Mouse (Mus musculus) MEL-GATA-1-ER (cell line): ENCODE measurements around the gene Tfdp2.
"Not testable (repeated sequence)": the region's sequence is repeated elsewhere in the genome, so short reads cannot be mapped to it uniquely, and the experiment has no call there.

Experiments
- DNase-seq: peaks from one replicate; pipeline ENCODE4 v3.0.0-alpha.2; 2012; ENCODE audit warnings: low read depth; ENCODE audit errors: extremely low read depth

Tfdp2 gene

DNA sequence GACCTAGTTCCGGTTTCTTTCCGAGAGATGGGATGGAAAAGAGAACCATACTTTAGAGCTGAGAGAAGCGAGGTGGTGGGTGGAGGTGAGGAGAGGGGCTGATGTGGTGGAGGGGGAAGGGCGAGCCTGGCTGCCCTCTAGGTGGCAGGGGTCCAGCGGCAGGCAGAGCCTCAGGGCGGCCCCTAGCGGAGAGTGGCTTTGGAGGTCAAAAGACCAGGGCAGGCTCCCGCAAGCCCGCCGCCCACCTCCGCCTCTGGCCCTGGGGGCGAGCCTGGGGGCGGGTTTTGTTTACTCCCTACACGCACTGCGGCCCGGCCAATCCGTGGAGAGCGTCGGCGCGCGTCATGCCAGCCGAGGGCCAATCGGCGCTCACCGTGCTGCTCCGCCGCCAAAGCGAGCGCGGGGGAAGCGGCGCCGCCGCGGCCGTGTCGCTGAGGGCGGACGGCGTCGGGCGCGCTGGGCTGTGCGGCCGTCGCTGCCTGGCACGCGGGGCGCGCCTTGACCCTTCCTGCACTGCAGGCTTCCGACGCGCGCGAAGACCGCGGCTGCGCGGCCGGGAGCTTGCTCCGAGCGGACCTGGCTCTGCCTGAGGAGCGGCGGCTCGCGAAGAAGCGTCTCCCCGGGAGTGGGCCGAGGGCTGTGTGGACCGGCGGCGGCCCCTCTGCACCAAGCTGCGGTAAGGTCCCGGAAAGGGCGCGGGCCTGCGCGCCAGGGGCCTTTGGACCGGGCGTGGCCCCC is at the start of gene Tfdp2:
TSS of gene Tfdp2 (plus strand) at position 391 of the 738 bp plus-strand sequence.
- DNase-seq = peak; percentile 56

DNA sequence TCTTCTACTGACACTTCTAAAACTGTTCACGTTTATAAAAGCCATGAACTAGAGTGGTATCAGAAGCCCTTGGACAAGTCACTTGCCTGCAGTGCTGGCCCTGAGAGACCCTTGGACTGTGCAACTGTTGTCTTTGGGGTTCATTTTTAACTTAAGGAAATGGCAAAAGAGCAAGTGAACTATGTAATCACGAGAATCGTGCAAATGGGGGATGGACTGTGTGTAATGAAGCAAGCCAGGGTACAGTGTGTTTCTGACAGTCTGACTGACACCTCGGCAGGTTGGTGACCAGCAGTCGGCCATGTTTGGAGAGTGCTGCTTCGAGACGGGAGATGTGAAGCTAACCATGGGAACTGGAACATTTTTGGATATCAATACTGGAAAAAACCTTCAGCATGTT is 43.3 kb upstream of the Tfdp2 start:
- DNase-seq = no peak

DNA sequence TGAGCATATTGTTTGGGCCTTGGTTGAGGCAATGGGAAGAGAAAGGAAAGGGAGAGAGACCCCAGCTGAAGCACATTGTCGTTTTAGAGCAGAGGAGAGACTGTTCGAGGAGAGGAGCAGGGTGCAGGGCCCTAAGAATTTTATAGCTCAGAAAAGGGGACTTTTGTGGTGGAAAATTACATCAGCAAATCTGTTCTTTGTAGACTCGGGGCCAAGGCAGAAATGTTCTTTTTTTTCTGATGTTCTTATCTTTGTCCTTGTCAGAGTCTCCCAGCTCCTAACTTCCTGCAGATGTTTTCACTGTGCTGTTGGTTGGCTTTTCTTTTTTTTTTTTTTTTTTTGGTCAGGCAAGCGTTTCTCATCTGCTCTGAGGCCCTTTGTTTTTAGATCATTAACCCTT is 37.6 kb upstream of the Tfdp2 start:
- DNase-seq = peak; percentile 42

DNA sequence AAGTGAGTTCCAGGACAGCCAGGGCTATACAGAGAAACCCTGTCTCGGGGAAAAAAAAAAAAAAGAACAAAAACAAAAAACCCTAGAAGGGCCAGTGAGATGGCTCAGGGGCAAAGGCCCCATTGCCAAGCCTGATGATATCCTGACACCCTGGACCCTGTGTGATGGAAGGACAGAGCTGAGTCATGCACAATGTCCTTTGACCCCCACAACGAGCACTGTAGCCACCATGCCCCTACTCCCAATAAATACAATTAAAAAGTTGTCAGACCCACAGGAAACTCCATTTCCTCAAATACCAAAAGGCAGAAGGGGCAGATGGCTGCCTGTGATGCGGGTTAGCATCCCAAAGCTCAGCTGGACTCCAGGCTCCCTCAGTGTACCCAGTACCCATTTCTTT is 37.0 kb upstream of the Tfdp2 start:
- DNase-seq = no peak

DNA sequence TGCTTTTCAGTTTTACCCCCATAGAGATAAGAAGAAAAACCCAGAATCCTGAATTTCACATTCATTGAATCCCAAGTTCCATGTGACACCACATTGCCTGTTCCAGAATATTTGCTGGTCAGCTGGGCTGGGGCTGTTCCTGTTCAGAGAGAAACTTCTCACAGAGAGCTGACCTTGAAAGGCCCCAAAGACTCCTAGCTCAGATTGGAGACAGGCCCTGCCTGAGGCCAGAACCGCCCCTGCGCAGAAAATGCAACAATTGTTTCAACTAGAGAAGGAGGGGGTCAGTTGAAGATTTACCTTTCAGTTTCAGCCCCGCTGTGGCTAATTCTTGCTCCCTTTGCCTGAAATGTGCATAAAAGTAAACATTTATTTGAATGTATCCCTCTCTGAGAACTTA is 35.3 kb upstream of the Tfdp2 start:
- DNase-seq = no peak

DNA sequence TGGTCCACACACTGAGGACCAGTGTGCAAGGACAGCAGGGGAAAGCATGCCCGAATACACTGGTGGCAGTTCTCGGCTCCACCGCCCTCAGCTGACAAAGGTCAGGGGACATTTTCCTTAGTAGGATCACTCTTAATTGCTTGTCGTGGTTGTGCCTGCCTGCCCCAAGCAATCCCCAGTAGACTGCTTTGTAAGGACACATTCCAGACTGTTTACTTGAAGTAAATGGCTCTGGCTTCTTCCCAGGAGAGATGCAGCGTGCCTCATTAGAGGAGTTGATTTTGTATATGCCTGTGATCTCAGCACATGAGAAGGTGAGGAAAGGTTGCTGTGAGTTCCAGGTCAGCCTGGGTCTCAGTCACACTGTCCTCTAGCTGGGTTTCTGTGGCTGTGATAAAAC is 33.7 kb upstream of the Tfdp2 start:
- DNase-seq = no peak

DNA sequence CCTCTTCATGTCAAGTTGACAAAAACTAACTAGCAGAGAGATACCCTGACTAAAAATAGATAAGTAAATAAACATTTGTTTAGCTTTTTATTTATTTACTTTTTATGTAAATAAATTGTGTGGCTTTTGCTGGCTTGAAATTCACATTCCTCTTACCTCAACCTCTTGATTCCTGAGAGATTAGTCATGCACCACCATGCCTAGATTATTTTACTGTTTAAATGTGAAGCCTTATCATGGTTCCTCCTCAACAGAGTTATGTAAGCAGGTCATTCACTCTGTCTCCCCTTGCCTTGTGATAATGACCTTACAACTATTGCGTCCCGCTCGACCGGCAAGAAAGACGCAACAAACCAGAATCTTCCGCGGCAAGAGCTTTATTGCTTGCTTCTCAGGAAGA is 32.6 kb upstream of the Tfdp2 start:
- no peak for DNase-seq

DNA sequence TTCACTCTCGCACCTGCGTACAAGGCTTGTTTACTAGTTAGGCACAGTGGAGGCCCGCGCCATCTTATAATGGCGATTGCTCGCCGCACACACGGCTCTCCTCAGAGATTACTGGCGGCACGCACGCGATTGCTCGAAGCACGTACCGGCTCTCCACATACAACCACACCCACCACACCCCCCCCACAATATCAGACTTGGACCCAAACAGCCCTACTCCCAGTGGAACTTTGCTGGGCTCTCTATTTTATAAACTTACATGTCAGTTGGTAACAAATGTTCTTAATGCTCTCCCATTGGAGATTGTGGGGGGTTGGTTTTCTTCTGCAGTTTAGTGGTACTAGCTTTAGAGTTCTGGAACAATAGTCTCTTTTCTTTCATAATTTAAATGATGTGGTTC is 32.1 kb upstream of the Tfdp2 start:
- not testable (repeated sequence) for DNase-seq

DNA sequence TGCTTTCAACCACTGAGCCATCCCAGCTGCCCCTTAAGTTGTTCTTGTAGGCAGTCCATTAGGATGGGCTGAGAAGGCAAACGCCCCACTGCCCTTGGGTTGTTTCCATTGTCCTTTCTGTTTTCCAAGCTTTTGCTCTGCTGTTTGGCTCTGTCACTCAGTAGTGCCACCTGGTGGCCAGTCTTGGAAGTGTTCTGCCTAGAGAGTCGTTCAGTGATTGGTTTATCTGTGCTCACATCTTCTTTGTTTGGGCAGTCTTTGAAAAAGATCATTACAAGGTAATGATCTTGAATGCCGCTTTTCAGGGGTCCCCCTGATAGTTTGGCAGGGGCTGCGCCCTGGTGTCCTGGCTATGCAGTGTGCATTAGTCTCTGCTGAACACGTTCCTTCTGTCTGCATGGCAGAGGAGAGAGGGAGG is 28.9 kb upstream of the Tfdp2 start:
- no peak for DNase-seq

DNA sequence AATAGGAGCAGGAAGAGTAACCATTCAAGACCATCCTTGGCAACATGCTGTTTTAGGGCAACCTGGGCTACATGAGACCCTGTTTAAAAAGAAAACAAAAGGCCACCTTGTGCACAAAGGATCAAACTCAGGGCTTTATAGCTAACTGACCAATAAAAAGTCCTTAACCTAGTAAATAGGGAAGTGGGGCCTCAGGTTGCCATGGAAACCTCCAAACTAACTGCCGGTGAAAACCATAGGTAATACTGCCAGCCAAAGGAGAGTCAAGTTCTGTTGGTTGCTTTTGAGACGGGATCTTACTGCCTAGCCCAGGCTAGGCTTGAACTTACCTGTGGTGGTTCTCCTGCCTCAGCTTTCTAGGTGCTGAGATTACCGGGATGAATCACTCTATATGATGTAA is 25.5 kb upstream of the Tfdp2 start:
- DNase-seq = peak; percentile 39

DNA sequence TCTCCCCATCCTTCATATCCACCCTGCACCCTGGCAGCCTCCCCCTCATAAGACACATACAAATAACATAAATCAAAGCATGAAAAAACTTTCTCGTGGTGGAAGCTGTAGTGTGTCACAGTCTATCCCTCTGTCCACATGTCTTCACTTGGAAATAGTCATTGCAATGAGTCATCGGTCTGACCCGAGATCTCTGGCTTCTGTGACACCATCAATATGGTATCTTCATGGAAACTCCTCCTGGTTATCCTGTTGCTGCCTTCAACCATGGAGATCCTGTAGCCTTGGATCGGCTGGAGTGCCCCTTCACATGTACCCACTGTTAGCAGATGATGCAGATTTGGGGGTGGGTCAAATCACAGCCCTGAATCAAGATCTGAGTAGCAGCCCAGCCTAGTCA is 11.2 kb upstream of the Tfdp2 start:
- DNase-seq = no peak

DNA sequence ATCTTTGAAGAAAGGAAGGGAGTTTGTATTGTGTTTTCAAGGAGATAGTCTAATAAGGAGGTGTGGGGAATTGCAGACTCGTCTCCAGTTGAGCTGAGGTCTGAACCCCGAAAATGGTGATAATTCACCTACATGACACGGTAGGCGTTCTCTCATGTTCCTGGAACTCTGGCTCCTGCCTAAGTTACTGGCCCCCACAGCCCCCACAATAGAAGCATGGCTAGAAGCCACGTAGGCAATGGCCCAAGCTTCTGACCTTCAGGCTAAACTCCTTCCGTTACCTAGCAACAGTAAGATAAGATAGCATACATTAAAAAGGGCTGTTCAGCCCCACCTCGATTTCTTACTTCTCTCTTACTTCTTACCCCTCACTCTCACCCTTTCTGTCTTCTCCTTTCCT is 9.4 kb upstream of the Tfdp2 start:
- peak; percentile 26 for DNase-seq

DNA sequence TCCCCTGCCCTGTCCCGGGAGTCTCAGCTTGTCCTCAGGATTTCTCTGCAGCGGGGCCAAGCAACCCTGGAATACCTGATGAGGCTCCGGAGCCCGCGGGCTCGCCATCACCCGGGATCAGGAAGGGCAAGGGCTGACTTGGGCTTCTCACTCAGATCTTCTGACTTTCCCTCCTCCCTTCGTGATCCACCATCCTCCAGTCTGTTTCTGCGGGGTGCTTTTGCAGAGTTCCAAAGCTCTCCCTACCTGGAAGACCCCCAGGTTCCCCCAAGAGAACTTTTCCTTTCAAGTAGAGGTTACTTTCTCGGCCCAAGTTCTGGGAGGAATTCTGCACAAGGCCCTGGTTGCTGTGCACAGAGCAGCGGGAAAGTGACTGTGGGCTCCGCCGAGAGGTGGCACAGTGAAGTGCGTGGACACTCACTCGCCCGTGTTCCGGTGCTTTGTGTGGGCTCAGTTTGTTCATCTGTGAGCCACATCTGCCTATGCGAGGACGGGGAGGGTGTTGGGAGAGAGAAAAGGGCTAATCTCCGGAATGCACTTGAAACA is 634 bp downstream of the Tfdp2 start:
- no peak for DNase-seq

DNA sequence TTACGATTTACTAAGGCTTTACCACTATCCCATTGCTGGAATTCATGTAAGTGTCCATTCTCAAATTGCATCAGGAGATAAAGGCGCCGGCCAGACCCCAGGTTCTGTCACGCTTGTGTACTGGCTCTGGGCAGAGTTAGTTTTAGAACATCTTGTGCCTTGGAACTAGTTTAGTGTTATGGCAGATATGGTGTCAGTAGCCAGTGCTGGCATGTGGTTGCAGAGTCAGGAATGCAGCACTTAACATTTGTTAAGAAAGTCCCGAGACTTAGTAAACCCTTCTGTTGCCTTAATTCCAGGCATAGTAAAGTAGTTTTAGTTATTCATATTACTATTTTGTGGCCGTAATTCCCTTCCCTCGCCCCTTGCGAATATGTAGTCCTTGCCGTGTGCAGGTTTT is 1.7 kb downstream of the Tfdp2 start:
- DNase-seq = no peak

DNA sequence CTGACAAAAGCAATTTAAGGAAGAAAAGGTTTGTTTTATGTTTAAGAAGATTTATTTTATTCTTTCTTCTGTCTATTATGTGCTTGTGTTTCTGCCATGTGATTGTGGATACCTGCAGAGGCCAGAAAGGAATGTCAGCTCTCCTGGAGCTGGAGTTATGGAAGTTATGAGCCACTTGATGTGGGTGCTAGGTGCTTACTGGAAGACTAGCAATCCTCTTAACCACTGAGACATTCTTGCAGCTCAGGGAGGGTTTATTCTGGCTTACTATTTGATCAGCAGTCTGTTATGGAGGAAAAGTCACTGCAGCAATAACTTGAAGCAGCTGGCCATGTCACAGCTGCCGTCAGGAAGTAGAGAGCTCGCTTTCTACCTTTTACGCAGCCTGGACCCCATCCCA is 7.6 kb downstream of the Tfdp2 start:
- DNase-seq = no peak

DNA sequence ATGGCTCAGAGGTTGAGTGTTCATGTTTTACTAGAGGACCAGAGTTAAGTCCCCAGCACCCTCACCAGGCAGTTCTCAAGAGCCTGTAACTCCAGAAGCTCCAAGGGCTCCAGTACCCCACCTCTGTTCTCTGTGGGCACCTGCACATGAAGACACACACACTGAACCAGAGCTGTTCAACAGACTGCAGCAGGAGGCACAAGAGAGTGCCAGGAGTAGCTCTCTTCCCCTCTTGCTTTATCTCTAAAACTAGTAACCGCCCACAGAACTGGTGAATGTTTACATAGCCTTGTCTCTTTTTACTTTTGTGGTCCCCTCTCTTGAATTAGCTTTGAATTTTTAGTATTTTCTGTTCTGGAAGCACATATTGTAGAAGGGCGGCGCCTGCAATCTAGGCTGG is 11.4 kb downstream of the Tfdp2 start:
- no peak for DNase-seq

DNA sequence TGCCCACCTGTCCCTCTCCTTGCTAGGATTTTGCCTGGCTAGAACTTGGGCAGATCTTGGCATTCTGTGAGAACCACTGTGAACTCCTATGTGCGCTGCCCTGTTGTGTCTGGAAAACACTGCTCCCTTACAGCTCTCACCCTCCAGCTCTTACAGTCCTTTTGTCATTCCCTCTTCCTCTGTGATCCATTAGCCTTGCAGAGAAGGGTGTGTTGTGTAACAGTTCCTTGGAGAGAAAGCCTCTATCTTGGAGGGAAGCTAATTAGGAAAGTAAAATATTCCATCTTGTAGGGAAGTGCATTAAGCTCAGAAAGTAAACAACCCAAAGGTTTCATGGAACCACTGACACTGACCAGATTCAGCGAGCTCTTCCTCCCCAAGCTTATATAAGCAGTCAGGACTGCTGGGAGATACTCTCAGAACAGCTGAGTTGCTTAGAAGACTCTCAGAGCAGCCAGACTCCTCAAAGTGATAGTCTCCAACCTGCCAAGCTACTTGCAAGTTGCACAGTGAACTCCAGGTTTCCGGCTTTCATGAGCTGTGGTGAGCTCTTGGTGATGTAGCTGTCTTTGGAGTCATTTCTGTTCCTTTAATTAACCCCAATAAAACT is 17.1 kb downstream of the Tfdp2 start:
- no peak for DNase-seq

DNA sequence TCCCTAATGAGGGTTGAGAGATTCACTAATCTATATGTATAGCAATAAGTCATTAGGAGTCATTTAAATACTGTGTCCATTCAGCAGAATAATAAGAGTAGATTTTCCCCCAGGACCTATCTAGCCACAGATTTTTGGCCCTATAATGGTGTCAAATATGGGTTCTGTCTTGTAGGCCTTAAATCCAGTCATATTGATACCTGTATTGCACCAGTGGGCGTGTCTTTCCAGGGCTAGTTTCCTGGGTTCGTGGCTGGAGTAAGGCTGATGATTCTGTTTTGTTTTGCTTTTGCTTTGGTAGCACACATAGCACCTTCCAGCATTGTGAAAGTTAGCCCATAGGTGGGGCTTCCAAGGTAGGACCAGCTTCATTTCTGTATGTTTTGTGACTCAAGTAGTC is 18.1 kb downstream of the Tfdp2 start:
- no peak for DNase-seq

DNA sequence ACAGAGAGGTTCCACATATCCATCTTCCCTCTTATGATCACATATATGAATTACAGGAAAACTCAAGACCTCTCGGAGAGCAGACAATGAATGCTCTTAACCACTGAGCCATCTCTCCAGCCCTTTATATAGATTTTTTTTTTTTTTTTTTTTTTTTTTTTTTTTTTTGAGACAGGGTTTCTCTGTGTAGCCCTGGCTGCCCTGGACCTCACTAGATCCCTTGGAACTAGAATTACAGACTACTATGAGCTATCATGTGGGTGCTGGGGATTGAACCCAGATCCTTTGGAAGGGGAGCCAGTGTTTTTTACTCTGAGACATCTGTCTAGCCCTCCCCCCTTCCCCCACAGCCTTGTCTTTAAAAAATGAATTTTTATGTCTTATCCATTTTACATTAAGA is 21.2 kb downstream of the Tfdp2 start:
- DNase-seq = no peak

DNA sequence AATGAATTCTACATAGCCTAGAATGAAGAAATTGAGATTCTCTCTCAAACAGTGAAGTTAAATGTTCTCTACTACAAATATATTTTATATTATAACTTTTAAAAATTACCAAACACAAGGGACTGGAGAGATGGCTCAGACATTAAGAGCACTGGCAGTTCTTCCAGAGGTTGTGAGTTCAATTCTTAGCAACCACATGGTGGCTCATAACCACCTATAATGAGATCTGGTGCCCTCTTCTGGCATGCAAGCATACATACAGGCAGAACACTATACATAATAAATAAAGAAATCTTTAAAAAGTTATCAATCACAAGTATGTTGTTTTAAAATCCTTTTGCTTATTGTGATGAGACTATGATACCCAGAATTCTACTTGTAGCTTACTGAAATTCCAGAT is 21.7 kb downstream of the Tfdp2 start:
- no peak for DNase-seq

DNA sequence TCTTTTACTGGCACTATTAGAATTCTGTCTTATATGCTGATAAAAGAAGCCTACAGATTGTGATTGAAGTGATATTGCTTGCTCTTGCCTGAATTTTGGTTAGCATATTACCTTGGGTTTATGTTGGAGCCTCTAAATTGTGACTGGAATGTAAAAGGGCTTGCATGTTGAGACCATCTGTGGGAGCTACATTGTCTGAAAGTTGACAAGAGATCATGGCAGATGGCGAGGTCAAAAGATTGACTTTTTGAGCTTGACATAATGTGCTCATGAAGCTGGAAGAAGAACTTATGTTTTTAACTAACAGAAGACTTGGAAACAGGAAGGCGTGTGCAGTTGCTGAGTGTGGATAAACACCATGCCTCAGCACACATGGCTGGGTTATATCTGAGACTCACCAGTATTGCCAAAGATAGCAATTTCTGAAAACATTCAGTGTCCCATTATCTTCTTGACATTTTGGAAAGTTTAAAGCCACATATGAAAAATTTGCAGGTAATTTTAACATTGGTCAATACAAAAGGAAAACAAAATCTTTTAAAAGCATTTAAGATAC is 23.1 kb downstream of the Tfdp2 start:
- no peak for DNase-seq

DNA sequence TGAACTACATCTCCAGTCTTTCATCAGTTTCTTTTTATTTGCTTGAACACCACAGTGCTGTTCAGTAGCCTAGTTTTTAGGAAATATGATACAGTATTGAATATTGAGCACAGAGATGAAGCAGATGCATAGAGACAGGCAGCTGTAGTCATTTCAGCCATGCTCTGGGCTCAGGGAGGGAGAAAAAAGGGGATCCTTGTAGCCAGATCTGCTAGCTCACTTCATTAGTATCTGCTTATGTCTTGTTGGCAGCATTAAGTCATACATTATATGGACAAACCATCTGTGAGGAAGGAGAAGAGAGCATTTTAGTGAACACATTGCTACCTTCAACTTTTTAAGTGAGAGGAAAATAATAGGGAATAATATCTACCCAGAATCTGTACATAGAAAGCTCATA is 24.3 kb downstream of the Tfdp2 start:
- DNase-seq = no peak

DNA sequence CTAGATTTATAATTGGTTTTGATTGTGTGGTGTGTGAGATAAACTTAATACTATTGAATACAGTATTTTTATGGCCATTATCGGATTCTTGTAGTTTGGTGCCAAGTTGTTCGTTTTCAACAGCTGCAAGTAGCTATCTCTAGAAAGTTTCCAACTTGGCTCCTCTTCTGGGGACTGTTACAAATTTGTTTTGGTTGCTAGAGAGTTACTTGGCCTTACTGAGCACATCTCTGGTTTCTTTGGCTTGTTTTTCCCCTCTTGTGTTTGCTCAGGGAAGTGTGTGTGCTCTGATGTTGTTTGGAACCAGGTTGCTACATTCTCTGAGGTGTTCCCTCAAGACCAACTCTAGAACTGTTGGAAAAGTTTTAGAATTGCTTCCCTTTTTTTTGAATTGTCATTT is 27.2 kb downstream of the Tfdp2 start:
- DNase-seq = no peak
